ENCODE assay signal across 9 mouse cellular contexts in the genomic region with DNA sequence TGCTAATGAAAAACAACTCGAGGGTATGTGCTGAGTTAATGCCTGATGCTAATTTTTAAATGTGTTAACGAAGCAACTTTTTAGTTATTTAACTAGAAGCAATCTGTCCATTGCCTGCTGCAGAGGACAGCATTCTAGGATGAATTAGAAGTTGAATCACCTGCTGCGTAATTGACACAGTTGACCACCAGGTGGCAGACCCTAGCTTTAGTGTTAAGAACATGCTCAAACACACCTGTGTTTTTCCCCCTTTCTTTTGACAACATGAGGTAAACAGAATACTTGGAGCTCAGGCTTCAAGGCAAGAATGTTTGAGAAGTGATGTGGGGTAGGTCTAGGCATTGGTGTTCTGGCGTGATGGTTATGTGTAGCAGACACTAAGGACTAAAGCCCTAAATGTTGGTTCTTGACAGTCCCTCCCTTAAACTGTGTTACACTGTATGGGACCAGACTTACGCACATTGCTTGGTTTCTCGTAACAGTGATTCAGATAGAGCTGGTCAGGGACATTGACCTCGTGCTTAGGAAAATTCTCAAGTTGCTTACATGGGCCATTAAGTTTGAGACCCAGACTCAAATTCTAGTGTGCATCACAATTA. TPM values are rescaled to one million over a fixed set of nuclear protein-coding genes. Genes with fewer than 3 reads are reported as not detected.
DNase-seq lines count a peak whose midpoint lies in the region; ATAC-seq and TF ChIP-seq lines count a peak whose summit lies in the region.
"Had no signal": no experiment of that assay in that cellular context is flagged by ENCODE, and none has a peak within 500 bp of the region (broad histone marks: within the 10 kb centered on the region; RNA-seq: fewer than 3 reads in every experiment).

No protein-coding gene starts in this region.

- ATAC-seq in cerebellum, adult (ENCODE audit: insufficient number of reproducible peaks, low FRiP score, low TSS enrichment): peak; percentile 57
- ATAC-seq in forebrain, embryonic 16.5 days: peak; percentile 36; the same call in 1 of the 2 replicates
- no peak for ATAC-seq in lung, postnatal 0 days
- no peak for ATAC-seq in erythroblast, adult 5-6 weeks (replicated peaks; ENCODE audit: low FRiP score, poor library complexity, severe bottlenecking)

- no peaks in the 10 kb centered on the region for H3K27me3 ChIP-seq in E14TG2a.4 (ENCODE audit: insufficient read depth, low read length)
- no peaks in the 10 kb centered on the region for H3K27me3 ChIP-seq in forebrain, embryonic 16.5 days (replicated peaks; ENCODE audit: control insufficient read depth, insufficient read depth, low read length)
- no peaks in the 10 kb centered on the region for H3K27me3 ChIP-seq in lung, postnatal 0 days (replicated peaks; ENCODE audit: insufficient read depth, low read length)
- H3K27me3 ChIP-seq: megakaryocyte, embryonic 14.5 days had no signal

- 44% methylated on average over 7 of the region's 7 CpGs for WGBS in forebrain, embryonic 16.5 days
- WGBS in lung, postnatal 0 days: 38% methylated on average over 7 of the region's 7 CpGs

- no peaks in the 10 kb centered on the region for H3K4me1 ChIP-seq in E14TG2a.4 (replicated peaks; ENCODE audit: low read depth, low read length)
- no peaks in the 10 kb centered on the region for H3K4me1 ChIP-seq in forebrain, embryonic 16.5 days (replicated peaks; ENCODE audit: control insufficient read depth, insufficient read depth, low read length)
- no peaks in the 10 kb centered on the region for H3K4me1 ChIP-seq in lung, postnatal 0 days (ENCODE audit: insufficient read depth, low read depth, low read length)
- H3K4me1 ChIP-seq: megakaryocyte, embryonic 14.5 days had no signal

- peaks cover 10% of the 10 kb centered on the region for H3K9me3 ChIP-seq in E14TG2a.4 (ENCODE audit: low read length)
- H3K9me3 ChIP-seq in forebrain, embryonic 16.5 days (ENCODE audit: control insufficient read depth, low read length): no peaks in the 10 kb centered on the region
- no peaks in the 10 kb centered on the region for H3K9me3 ChIP-seq in lung, postnatal 0 days (ENCODE audit: low read length)
- H3K9me3 ChIP-seq: megakaryocyte, embryonic 14.5 days had no signal

- H3K27ac ChIP-seq in forebrain, embryonic 16.5 days (ENCODE audit: low read length): no peak overlapping the region
- H3K27ac ChIP-seq in lung, postnatal 0 days (ENCODE audit: low read length): no peak overlapping the region

- TF ChIP-seq CTCF in E14TG2a.4 (conservative IDR thresholded peaks at IDR 0.05; ENCODE audit: low read length): peak; percentile 60
- peak; percentile 82 for TF ChIP-seq CTCF in lung, postnatal 0 days (IDR thresholded peaks at IDR 0.05)

- no peak for TF ChIP-seq EP300 in lung, postnatal 0 days (IDR thresholded peaks at IDR 0.05)

- no peak overlapping the region for H3K4me2 ChIP-seq in forebrain, embryonic 16.5 days (ENCODE audit: low read length)
- H3K4me2 ChIP-seq in lung, postnatal 0 days (replicated peaks; ENCODE audit: low read depth, low read length): no peak overlapping the region

- H3K9ac ChIP-seq in forebrain, embryonic 16.5 days (replicated peaks; ENCODE audit: low read depth, low read length): no peak overlapping the region
- H3K9ac ChIP-seq in lung, postnatal 0 days (replicated peaks; ENCODE audit: low read depth): no peak overlapping the region

- H3K36me3 ChIP-seq in E14TG2a.4 (ENCODE audit: insufficient read depth, low read length): peaks cover 5% of the 10 kb centered on the region; the same call in 1 of the 2 replicates
- H3K36me3 ChIP-seq in forebrain, embryonic 16.5 days (ENCODE audit: control insufficient read depth, insufficient read depth): no peaks in the 10 kb centered on the region
- H3K36me3 ChIP-seq in lung, postnatal 0 days (ENCODE audit: insufficient read depth, low read length): peaks cover 4% of the 10 kb centered on the region; the same call in 1 of the 2 replicates

- H3K4me3 ChIP-seq in E14TG2a.4 (replicated peaks; ENCODE audit: low read length): no peak overlapping the region
- H3K4me3 ChIP-seq in forebrain, embryonic 16.5 days (replicated peaks; ENCODE audit: low read length): no peak overlapping the region
- no peak overlapping the region for H3K4me3 ChIP-seq in lung, postnatal 0 days (ENCODE audit: low read depth, low read length)
- H3K4me3 ChIP-seq: megakaryocyte, embryonic 14.5 days had no signal

- peak; percentile 72 to 74 for DNase-seq in B cell, adult 2 months
- DNase-seq in kidney, adult 8-10 months: peak; percentile 4 to 58
- peak; percentile 55 for DNase-seq in lung, postnatal 0 days (ENCODE audit: low spot score)
- DNase-seq in retina, postnatal 1 day: peak; percentile 61

RNA-seq across cellular contexts. Expression of a gene that starts 22.8 kb away (rescaled TPM):
- 2.3 and 2.5 TPM in 2 replicates for polyA plus RNA-seq in forebrain, embryonic 16.5 days (2015; fragmentation: Nextera tagmentation; extraction: Ambion mirVana)
- polyA plus RNA-seq in lung, postnatal 0 days (2015; fragmentation: Nextera tagmentation; extraction: Ambion mirVana): 2.8 and 3.4 TPM in 2 replicates
- total RNA-seq in erythroblast, adult 5-6 weeks (2015; ENCODE audit: low replicate concordance): not detected in 2 replicates
- total RNA-seq in erythroblast, adult 5-6 weeks (2017; ENCODE audit: low replicate concordance): not detected in 2 replicates

RNA-seq across cellular contexts. Expression of a gene that starts 58.7 kb away (rescaled TPM):
- polyA plus RNA-seq in forebrain, embryonic 16.5 days (2015; fragmentation: Nextera tagmentation; extraction: Ambion mirVana): 9.8 and 10.4 TPM in 2 replicates
- polyA plus RNA-seq in lung, postnatal 0 days (2015; fragmentation: Nextera tagmentation; extraction: Ambion mirVana): 3.8 and 4.6 TPM in 2 replicates
- 3.3 and 4.2 TPM in 2 replicates for total RNA-seq in erythroblast, adult 5-6 weeks (2015; ENCODE audit: low replicate concordance)
- total RNA-seq in erythroblast, adult 5-6 weeks (2017; ENCODE audit: low replicate concordance): 0.68 TPM in 1 of 2 replicates, not detected in the other

Comparison
In these comparisons a context has a peak if more than half of its experiments do, and no peak if none do; other contexts are left out.
1. ATAC-seq: peak in cerebellum, adult (single experiment) and forebrain, embryonic 16.5 days (single experiment); none in lung, postnatal 0 days (single experiment) and erythroblast, adult 5-6 weeks (single experiment).
2. Peak in every context shown above with its lines, with median percentiles within 50 percentile points of each other: DNase-seq.